Mouse (Mus musculus) mesoderm, embryonic 11.5 days (tissue): ENCODE data around the gene Podxl2.

Experiments used
- DNase-seq: peaks from one replicate; pipeline ENCODE4 v3.0.0-alpha.2; 2012; ENCODE audit warnings: low read depth, low spot score

Gene Podxl2

DNA sequence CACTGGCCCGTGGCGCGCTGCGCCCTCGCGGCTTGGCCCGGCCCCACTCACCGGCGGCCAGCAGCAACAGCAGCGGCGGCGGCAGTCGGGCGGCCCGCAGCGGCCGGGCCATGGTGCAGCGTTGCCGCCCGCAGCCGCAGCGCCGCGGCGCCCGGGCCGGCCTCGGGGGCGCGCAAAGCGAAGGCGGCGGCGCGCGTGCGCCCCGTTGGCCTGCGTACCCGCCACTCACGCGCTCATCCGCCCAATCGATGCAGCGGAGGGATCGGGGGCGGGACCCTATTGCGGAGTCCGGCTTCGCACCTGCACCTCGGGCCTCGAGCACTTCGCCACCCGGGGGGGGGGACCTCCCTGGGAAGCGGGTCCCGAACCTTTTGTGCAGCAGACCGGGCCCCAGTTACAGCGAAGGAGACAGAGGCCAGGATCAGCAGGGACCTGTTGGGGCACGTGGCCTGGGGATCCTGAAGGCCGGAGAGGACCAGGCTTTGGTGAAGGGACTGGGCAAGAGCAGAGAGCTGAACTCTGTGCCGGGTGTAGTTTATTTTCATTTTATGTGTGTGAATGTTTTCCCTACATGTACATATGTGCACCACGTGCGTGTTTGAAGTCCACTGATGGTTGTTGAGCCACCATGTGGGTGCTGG lies at the start of gene Podxl2:
Podxl2 (minus strand) TSS at position 177 of the 641 bp plus-strand sequence.
- peak; percentile 86 for DNase-seq

DNA sequence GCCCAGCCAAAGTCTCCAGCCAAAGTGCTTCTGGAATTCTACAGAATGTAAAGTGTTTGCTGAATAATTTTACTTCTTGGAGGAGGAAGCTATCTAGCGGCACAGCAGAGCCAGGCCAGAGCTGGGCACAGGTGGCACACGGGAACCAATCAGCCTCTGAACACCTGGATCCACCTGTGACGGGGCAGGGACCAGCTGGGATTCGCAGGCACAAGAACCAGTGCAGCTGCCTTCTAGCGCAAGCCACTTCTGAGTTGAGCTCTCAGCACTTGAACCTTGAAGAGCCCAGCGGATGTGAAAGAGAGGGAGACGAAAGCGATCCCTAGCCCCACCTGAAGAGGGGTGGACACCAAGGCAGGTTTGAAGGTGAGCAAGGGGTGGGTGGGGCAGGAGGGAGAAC lies 44.0 kb upstream of the Podxl2 start:
- no peak for DNase-seq

DNA sequence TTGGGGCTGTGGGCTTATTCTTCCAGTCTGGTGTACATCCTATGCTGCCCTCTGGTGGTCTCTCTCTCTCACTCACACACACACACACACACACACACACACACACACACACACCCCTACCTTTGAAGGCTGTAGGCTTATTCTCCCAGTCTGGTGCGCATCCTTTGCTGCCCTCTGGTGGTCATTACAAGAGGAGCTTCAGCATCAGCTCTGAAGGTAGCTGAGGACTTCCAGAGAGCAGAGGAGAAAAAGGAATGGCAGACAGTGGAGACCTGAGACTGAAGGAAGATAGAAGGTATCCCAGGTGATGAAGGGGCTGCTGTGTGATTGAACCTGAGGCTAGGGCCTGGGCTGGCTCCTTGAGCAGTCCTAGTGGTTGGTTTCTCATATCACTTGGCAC lies 41.3 kb upstream of the Podxl2 start:
- DNase-seq = peak; percentile 64

DNA sequence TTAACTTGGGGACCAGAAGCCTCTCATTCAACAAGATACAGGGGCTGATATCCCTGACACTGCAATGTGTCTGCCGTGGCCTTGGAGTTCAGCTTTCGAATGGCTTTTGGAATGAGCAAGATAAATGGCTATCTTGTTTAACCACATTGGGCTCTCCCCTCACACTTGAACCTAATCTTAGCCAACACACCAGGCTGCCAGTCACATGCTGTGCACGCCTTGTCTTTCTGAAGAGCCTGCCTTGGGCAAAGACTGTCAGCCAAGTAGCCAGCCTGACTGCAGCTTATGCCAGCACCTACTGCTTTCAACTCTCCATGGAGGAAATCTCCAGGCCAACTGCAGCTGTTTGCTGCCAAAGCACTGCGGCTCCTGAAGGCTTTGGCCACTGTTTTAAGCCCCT lies 40.7 kb upstream of the Podxl2 start:
- DNase-seq = no peak

DNA sequence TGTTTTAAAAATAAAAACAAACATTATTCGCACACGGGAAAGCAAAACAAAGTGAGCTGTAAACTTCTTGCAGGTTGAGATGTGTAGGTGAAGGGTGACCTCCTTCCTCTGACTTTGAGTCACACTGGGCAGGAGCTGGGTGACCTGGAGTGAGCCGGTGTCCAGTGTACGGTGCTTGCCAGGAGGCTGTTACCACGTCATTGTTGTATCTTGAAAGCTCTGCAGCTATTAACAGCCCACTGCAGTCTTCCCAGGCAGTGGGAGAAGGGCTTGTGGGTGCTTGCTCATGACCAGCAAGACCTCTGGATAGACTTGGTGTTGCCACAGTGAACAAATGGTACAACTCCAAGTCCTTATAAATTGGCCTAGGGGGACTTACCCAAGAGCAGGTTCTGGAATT lies 40.0 kb upstream of the Podxl2 start:
- DNase-seq = no peak

DNA sequence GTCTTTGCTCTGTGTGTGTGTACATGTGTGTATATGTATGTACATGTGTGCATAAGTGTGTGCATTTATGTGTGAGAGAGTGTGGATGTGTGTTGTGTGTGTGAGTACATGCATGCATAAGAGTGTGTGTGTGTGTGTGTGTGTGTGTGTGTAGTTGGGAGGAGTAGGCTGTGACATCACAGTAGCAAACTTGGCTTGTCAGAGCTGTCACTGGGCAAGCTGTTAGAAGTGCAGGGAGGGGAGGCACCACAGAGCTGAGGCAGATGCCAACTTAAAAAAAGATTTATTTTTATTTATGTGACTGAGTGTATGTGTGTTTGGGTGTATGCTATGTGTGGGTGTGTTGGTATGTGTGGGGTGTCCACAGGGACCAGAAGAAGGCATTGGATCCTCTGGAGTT lies 38.6 kb upstream of the Podxl2 start:
- no peak for DNase-seq

DNA sequence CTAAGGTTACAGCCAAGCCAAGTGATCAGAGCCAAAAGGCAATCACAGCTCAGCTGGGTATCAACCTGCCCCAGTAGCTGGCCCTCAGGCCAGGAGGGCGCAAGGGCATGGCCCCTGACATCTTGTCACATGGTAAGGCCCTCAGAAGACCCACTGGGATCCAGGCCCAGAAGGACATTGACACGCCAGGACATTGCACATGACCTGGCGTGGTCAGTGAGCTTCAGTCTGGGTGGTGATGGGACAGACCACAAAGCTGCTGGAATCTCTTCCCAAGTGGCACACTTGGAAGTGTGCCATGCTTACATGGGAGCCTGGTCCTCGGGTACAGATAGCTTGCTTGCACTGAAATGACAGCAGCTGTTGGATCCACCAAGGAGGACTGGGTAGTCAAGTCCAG lies 38.2 kb upstream of the Podxl2 start:
- DNase-seq = no peak

DNA sequence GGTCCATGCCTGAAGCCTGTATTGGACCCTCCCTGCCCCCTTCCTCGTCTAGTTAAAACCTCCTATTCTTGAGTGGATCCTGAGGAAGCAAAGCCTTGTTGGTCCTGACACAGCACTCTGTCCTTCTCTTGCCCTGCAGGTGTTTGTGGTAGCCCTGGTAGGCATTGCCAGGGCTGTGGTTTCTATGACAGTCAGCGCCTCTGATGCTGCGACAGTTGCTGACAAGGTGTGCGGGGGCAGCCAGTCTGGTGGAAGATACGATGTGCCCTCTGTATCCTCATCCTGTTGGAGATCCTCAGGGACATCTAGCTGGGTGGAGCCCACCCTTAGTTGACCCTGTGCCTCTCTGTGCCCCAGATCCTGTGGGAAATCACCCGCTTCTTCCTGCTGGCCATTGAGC lies 34.3 kb upstream of the Podxl2 start:
- no peak for DNase-seq

DNA sequence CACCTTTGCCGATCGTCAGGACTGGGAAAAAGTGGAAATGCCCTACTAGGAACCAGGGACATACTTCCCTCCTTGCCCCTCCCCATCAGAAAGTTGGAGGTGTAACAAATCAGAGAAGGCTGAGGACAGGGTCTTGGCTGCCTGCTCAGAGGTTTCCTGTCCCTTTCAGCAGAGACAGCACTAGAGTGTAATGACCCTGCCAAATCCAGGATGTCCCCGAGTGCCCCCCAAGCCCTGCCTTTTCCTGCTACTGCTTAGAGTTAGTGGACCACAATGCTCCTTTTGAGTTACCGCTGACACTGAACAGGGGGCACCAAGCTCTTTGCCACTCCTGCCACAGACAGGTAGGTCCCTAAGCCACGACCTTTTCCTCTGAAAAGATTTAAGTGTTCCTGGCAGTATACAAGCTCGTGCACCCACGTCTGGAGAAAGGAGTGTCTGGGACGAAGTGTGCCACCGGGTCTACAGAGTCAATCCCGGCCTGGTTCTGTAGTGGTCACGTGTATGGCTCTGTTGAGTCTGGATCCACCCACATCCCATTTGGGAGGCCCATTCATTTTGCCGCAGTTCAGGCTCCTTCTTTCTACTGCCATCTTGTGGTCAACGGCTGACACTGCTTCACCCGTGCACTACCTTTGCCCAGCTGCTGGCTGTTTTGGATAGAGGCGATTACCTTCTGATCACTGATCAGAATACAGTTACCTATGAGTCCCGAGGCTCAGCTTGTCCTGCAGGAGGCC lies 31.7 kb upstream of the Podxl2 start:
- DNase-seq = peak; percentile 80

DNA sequence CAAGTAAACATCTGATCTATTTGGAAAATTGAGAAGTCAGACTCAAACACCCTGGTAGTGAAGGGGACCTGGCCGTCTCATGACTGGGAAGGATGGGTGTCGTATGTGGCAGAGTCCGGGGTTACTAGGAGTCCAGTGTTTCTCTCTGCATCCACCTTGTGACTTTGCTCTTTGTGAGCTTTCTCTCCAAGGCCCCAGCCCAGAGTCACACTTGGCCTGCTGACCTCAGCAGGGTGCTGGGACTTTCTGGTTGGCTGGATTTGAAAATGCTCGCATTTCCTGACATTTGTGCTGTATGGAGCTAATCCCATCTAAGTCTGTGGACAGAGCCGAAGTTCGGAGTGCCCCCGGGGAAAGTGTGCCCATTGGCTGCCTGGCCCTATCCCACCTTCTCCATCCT lies 30.2 kb upstream of the Podxl2 start:
- DNase-seq = no peak

DNA sequence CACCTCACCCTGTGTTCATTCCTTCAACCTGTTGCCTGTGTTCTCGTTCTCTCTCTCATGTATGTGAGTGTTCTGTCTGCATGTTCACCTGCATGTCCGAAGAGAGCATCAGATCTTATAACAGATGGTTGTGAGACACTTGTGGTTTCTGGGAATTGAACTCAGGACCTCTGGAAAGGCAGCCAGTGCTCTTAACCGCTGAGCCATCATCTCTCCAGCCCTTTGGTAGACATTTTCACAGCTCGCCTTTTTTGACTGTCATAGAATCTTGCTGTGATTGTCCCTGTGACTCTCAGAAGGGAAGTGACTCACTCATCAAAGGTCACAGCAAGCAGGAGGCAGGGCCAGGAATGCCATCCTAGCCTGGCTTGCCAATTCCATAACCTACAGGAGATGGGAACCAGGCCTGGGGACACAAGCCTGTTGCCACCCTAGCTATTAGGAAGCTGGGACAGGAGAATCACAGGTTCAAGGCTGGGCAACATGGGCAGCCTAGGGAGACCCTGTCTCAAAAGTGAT lies 29.7 kb upstream of the Podxl2 start:
- no peak for DNase-seq

DNA sequence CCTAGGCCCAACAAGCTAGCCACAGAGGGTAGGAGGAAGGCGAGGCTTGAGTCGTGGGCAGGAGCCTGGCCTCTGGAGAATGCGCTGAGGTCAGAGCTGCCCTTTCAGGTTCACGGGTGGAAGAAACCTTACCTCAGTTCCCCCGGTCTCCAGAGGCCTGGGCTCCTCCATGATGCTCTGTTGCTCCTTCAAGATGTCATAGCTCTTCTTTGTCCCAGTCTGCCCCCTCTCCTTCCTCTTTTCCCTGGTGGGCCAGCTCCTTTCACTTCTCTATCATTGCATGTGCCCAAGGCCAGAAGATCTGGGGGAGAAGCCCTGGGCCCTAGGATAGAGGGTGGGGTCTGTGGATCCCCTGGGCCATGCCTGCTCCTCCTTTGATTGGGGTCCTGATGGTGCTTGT lies 28.9 kb upstream of the Podxl2 start:
- DNase-seq = no peak

DNA sequence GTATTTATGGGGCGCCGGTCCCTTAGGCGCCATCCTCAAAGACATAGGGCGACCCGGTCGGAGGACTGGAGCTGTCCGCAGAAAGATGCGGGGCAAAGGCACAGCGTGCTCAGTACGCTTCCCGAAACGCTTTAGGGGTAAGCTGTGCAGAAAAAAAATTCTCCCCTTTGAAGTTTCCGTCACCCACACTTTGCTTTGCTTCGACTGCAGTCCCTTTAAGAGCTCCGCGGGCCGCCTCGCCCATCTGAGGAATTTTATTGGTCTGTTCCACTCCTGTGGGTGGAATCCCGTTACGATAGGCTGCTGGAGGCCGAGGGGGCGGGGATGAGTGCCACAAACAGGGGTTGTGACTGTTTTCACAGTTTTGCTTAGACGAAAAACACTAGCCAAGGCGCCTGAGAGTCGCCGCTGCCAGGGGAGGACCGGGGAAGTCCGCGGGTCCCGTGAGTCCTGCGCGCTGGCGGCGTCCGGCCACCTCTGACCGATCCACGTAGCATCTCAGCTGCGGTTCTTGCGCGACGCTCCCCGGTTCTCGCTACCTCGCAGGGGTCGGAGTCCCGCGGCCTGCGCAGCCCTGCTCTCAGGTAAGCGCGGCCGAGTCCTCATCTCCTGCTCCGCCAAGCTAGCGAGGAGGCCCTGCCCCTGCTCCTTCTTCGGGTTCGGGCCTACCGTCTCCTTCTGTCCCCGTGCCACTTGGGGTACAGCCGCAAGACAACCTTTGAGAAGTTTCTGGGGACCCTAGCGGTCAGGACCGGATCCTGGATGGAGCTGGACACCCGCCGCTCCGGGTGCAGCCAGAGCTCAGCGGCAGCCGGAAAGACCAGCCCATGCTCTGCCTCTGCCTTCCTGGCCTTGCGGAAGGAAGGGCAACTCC lies 27.3 kb upstream of the Podxl2 start, which contains the start of gene Tpra1:
Tpra1 (plus strand) TSS at position 305 of the 874 bp plus-strand sequence.
- peak; percentile 95 for DNase-seq

DNA sequence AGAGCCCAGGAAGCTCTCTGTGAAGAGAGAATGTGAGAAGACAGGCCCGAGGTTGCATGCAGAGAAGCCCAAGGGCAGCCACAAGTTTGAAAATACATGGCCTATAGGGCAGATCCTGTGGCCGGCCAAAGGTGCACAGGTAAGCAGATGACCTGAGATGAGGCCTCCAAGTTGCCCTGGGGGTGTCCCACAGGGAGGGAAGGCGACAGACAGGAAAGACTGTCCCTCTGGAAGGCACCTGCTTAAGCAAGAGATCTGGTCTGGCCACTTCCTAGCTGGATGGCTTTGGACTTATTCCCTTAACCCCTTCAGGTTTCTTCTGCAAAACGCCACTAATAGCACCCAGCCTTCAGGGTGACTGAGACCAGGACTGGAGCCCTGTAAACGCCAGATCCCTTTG lies 26.6 kb upstream of the Podxl2 start:
- no peak for DNase-seq

DNA sequence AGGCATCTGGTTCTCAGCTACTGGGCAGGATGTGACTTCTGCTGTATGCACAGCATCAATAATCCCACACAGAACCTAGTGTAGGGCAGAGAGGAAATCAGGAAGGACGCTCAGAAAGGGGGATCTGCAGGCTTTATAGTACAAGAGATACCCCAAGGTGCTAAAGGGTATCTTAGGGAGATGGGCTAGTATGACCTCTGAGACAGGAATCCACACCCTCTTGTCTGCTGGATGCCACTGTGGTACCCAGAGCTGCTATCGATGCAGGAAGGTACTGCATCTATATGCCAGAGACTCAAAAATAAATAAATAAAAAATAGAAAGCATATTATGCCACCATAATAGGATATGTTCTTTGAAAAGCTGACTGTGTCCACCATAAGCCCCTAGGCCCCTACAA lies 24.8 kb upstream of the Podxl2 start:
- DNase-seq = no peak

DNA sequence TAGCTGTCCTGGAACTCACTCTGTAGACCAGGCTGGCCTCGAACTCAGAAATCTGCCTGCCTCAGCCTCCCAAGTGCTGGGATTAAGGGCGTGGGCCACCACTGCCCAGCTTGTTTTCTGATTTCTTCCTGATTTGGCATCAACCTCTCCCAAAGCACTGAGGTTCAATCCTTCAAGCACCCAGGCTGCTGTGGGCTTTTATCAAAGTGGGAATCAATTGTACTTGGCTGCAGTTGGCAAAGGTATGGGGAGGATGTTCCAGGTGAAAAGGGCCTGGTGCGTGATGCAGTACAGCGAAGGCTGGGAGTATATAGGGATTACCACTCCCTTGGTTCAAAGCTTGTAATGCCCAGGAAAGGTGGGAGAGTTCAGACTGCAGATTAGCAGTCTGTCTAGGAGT lies 24.2 kb upstream of the Podxl2 start:
- no peak for DNase-seq

DNA sequence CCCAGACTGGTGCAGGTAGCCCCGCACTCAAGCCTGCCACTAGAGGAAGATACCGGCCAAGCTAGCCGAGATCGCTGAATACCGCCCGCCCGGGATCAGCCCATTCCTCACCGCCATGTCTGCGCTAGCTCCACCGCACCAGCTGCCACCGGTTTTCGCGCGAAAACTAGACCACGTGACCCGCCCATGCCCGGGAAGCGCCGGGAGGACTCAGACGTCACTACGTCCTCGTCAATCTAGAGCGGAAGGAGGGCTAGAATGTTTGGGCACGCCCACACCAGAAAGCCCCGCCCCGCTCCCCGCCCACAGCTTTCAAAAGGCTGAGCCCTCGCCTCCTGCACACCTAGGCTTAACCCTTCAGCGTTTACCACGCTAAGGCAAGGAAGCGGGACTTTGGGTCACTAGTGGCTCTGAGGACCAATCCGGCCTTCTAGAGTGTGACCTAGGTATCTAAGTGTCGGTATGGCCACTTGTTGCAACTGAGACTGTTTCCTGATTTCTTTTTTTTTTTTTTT lies 23.7 kb upstream of the Podxl2 start, which contains the start of gene Mcm2:
Mcm2 (minus strand) TSS at position 247 of the 515 bp plus-strand sequence.
- DNase-seq = peak; percentile 97

DNA sequence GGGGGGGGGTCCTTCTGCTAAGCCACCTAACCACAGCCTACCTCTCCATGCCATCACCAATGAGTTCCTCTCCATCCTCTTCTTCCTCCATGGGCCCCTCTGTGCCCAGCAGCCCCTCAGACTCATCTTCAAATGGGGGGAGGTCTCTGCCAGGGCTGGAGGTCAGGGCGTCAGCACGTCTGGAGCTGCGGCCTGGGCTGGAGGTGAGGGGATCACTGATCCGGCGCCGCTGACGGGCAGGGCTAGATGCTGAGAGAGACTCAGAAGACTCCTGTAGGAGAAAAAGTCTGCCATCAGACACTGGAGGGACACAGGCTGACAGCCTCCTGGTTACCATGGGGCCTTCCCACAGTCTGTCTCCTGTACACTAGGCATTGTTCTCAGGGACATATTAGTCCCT lies 22.4 kb upstream of the Podxl2 start:
- DNase-seq = no peak

DNA sequence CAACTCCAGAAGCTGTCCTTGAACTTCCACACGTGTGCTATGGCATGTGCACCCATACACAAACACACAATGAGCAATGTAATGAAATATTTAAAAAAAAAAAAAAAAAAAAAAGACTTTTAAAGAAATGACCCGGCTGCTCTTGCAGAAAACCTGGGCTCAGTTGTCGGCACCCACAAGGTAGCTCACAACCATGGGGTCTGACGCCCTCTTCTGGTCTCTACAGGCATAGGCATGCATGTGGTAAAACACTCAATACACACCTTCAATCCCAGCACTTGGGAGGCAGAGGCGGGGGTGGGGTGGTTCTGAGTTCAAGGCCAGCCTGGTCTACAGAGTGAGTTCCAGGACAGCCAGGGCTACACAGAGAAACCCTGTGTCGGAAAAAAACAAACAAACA lies 21.1 kb upstream of the Podxl2 start:
- no peak for DNase-seq

DNA sequence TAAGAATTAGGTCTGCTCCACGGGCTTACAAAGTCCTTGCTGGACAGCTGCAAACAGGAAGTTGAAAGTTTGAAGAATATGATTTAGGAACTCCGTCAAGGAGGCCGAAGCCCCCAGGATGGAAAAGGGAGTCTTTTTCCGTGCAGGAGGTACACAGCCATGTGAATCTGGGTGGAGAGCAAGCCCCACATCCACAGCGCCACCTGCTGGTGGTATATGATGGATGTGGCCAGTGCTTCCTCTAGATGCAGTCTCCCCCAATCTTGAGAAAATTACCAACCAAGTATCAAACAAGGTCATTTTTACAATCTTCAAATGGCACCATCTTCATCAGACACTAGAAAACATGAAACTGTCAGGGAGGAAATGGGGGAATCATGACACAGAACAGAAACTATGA lies 18.7 kb upstream of the Podxl2 start:
- DNase-seq = peak; percentile 75

DNA sequence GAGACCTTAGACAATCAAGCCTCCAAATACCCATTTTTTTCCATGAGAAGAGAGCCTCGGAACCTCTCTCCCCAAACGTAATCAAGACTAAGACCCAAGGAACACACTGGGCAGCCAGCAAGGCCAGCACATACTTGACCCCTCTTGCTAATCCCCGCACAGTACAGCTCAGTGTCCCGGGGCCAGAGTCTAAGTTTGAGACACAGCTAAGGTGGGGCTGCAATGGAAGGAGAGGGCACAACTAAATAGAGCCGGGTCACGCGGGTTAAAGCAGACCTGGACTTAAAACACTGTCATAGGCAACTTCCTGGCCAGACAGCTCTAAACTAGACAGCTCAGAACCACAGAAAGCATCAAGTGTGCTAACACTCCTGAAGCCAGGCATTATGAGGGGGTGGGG lies 16.0 kb upstream of the Podxl2 start:
- DNase-seq = no peak
